In genomic region chr10:9676886-9677285, GRCm38 (mm10) we compare ENCODE assay signal across 8 mouse cellular contexts. TPM values are rescaled to one million over a fixed set of nuclear protein-coding genes. Genes with fewer than 3 reads are reported as not detected.
DNase-seq lines count a peak whose midpoint lies in the region; ATAC-seq lines count a peak whose summit lies in the region.

No protein-coding gene starts in this region.

- peak; percentile 44; the same call in 1 of the 2 replicates for ATAC-seq in hindbrain, embryonic 13.5 days (ENCODE audit: low FRiP score)

- H3K9ac ChIP-seq in hindbrain, embryonic 13.5 days: no peak overlapping the region

- H3K27ac ChIP-seq in hindbrain, embryonic 13.5 days: no peak overlapping the region

- peak overlapping the region; percentile 14; the same call in 1 of the 2 replicates for H3K4me3 ChIP-seq in hindbrain, embryonic 13.5 days

- H3K27me3 ChIP-seq in hindbrain, embryonic 13.5 days: peaks cover 22% of the 10 kb centered on the region

- peaks cover 40% of the 10 kb centered on the region for H3K4me1 ChIP-seq in hindbrain, embryonic 13.5 days (replicated peaks)

- DNase-seq in adipocyte (ENCODE audit: low spot score): peak; percentile 82
- DNase-seq in cerebellum, postnatal 10 days: peak; percentile 88 to 91
- DNase-seq in frontal cortex, postnatal 25 days (ENCODE audit: low spot score in 2 of 2): peak; percentile 43 to 68
- peak; percentile 71 to 88 for DNase-seq in layer of hippocampus, postnatal 14 days (ENCODE audit: low spot score in 2 of 2)
- DNase-seq in lung, postnatal 14 days: peak; percentile 81
- peak; percentile 72 for DNase-seq in retina, postnatal 7 days (ENCODE audit: low read depth, low spot score)
- DNase-seq in B cell, adult 2 months: no peak

- H3K36me3 ChIP-seq in hindbrain, embryonic 13.5 days: no peaks in the 10 kb centered on the region

- H3K9me3 ChIP-seq in hindbrain, embryonic 13.5 days: no peaks in the 10 kb centered on the region

- H3K4me2 ChIP-seq in hindbrain, embryonic 13.5 days: peak overlapping the region; percentile 94

- 2% methylated on average over 17 of the region's 17 CpGs for WGBS in hindbrain, embryonic 13.5 days

RNA-seq across cellular contexts. Expression of gene Samd5, which starts 1.9 kb away (rescaled TPM):
- polyA plus RNA-seq in hindbrain, embryonic 13.5 days (2015; fragmentation: Nextera tagmentation; extraction: Ambion mirVana): 4.9 and 6.8 TPM in 2 replicates
- 10 to 100 TPM; 15.2 to 16.1 TPM for total RNA-seq in layer of hippocampus, postnatal 14 days (2021)

Comparison
In these comparisons a context has a peak if more than half of its experiments do, and no peak if none do; other contexts are left out.
1. DNase-seq: peak in adipocyte (single experiment), cerebellum, postnatal 10 days (2 of 2), frontal cortex, postnatal 25 days (2 of 2), layer of hippocampus, postnatal 14 days (2 of 2), lung, postnatal 14 days (single experiment) and retina, postnatal 7 days (single experiment); none in B cell, adult 2 months (0 of 2).